Mouse (Mus musculus): Measurements from ENCODE around the gene Ppp1r10. TPM values are rescaled to one million over a fixed set of nuclear protein-coding genes. Genes with fewer than 3 reads are reported as not detected.

Gene Ppp1r10
- polyA plus RNA-seq, 1 experiment, result 33.1 TPM

- H3K27me3 ChIP-seq (ENCODE audit: control insufficient read depth, insufficient read depth, insufficient read length), result no peaks in the 10 kb centered on the region
- H3K79me2 ChIP-seq (ENCODE audit: control insufficient read depth, insufficient read depth), result peaks cover 14% of the 10 kb centered on the region
- H3K36me3 ChIP-seq (ENCODE audit: control insufficient read depth, insufficient read depth), result peaks cover 10% of the 10 kb centered on the region
- H3K79me3 ChIP-seq (ENCODE audit: low read depth), result peaks cover 4% of the 10 kb centered on the region
- TF ChIP-seq USF1 (IDR thresholded peaks at IDR 0.05; ENCODE audit: low read depth) (no peak), MAX (IDR thresholded peaks at IDR 0.05) (no peak), MYOG (IDR thresholded peaks at IDR 0.05; ENCODE audit: control insufficient read depth, extremely low read depth, insufficient read length) (no peak), CEBPB (IDR thresholded peaks at IDR 0.05; ENCODE audit: low read depth) (no peak), FOSL1 (IDR thresholded peaks at IDR 0.05; ENCODE audit: insufficient read depth, low read length, poor library complexity, severe bottlenecking) (no peak), MYOD1 (IDR thresholded peaks at IDR 0.05; ENCODE audit: control insufficient read depth, insufficient read length, low read depth) (no peak), CTCF (IDR thresholded peaks at IDR 0.05; ENCODE audit: control insufficient read depth, insufficient read depth, insufficient read length) (no peak)
- no peak overlapping the region for H3K4me3 ChIP-seq (ENCODE audit: insufficient read depth, poor library complexity, severe bottlenecking)
- no peak overlapping the region for H3ac ChIP-seq (ENCODE audit: control insufficient read depth, insufficient read length, low read depth)
Observed at GRCm38 (mm10) chr17:35900636-35901035, 15.6 kb upstream of the Ppp1r10 start.

GRCm38 (mm10) chr17:35903343-35903991 lies 12.8 kb upstream of the Ppp1r10 start:
- Histone ChIP-seq H3ac (ENCODE audit: control insufficient read depth, insufficient read length, low read depth) (no peak overlapping the region), H3K36me3 (ENCODE audit: control insufficient read depth, insufficient read depth) (peaks cover 19% of the 10 kb centered on the region), H3K27me3 (ENCODE audit: control insufficient read depth, insufficient read depth, insufficient read length) (no peaks in the 10 kb centered on the region), H3K79me3 (ENCODE audit: low read depth) (no peaks in the 10 kb centered on the region), H3K4me3 (ENCODE audit: insufficient read depth, poor library complexity, severe bottlenecking) (no peak overlapping the region), H3K79me2 (ENCODE audit: control insufficient read depth, insufficient read depth) (peaks cover 1% of the 10 kb centered on the region)
- TF ChIP-seq MYOD1 (IDR thresholded peaks at IDR 0.05; ENCODE audit: control insufficient read depth, insufficient read length, low read depth), result no peak
- TF ChIP-seq MAX (IDR thresholded peaks at IDR 0.05), result no peak
- TF ChIP-seq MYOG (IDR thresholded peaks at IDR 0.05; ENCODE audit: control insufficient read depth, extremely low read depth, insufficient read length), result no peak
- no peak for TF ChIP-seq CEBPB (IDR thresholded peaks at IDR 0.05; ENCODE audit: low read depth)
- no peak for TF ChIP-seq USF1 (IDR thresholded peaks at IDR 0.05; ENCODE audit: low read depth)
- no peak for TF ChIP-seq CTCF (IDR thresholded peaks at IDR 0.05; ENCODE audit: control insufficient read depth, insufficient read depth, insufficient read length)
- no peak for TF ChIP-seq FOSL1 (IDR thresholded peaks at IDR 0.05; ENCODE audit: insufficient read depth, low read length, poor library complexity, severe bottlenecking)

DNA sequence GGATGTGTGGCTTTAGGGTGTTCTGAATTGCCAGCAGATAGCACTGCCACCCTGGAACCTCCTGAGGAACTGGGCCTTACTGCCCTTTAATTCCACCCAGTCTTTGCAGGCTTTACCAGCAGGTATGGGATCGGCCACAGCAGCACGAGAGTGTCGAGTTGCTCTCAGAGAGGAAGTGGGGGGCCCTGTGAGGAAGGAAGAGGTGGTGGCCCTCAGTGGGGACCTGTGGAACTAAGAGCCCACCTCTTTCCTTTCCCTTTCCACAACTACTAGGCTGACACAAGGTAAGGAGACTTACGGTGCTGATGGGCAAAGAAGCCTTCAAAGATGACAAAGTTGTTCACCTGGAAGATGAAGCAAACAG lies 12.3 kb upstream of the Ppp1r10 start:
- Histone ChIP-seq H3K36me3 (ENCODE audit: control insufficient read depth, insufficient read depth) (peaks cover 19% of the 10 kb centered on the region), H3K4me3 (ENCODE audit: insufficient read depth, poor library complexity, severe bottlenecking) (no peak overlapping the region), H3K27me3 (ENCODE audit: control insufficient read depth, insufficient read depth, insufficient read length) (no peaks in the 10 kb centered on the region), H3K79me3 (ENCODE audit: low read depth) (peaks cover 3% of the 10 kb centered on the region), H3ac (ENCODE audit: control insufficient read depth, insufficient read length, low read depth) (no peak overlapping the region), H3K79me2 (ENCODE audit: control insufficient read depth, insufficient read depth) (peaks cover 6% of the 10 kb centered on the region)
- TF ChIP-seq CEBPB (IDR thresholded peaks at IDR 0.05; ENCODE audit: low read depth) (no peak), USF1 (IDR thresholded peaks at IDR 0.05; ENCODE audit: low read depth) (no peak), MYOD1 (IDR thresholded peaks at IDR 0.05; ENCODE audit: control insufficient read depth, insufficient read length, low read depth) (no peak), FOSL1 (IDR thresholded peaks at IDR 0.05; ENCODE audit: insufficient read depth, low read length, poor library complexity, severe bottlenecking) (no peak), MYOG (IDR thresholded peaks at IDR 0.05; ENCODE audit: control insufficient read depth, extremely low read depth, insufficient read length) (no peak), CTCF (IDR thresholded peaks at IDR 0.05; ENCODE audit: control insufficient read depth, insufficient read depth, insufficient read length) (no peak), MAX (IDR thresholded peaks at IDR 0.05) (no peak)

GRCm38 (mm10) chr17:35905587-35905986 lies 10.6 kb upstream of the Ppp1r10 start:
- Histone ChIP-seq H3K36me3 (ENCODE audit: control insufficient read depth, insufficient read depth) (peaks cover 19% of the 10 kb centered on the region), H3K27me3 (ENCODE audit: control insufficient read depth, insufficient read depth, insufficient read length) (no peaks in the 10 kb centered on the region), H3K4me3 (ENCODE audit: insufficient read depth, poor library complexity, severe bottlenecking) (no peak overlapping the region), H3ac (ENCODE audit: control insufficient read depth, insufficient read length, low read depth) (no peak overlapping the region), H3K79me3 (ENCODE audit: low read depth) (peaks cover 6% of the 10 kb centered on the region), H3K79me2 (ENCODE audit: control insufficient read depth, insufficient read depth) (peaks cover 18% of the 10 kb centered on the region)
- TF ChIP-seq MYOG (IDR thresholded peaks at IDR 0.05; ENCODE audit: control insufficient read depth, extremely low read depth, insufficient read length), result no peak
- TF ChIP-seq MAX (IDR thresholded peaks at IDR 0.05), result no peak
- no peak for TF ChIP-seq FOSL1 (IDR thresholded peaks at IDR 0.05; ENCODE audit: insufficient read depth, low read length, poor library complexity, severe bottlenecking)

- peaks cover 36% of the 10 kb centered on the region for H3K36me3 ChIP-seq (ENCODE audit: control insufficient read depth, insufficient read depth)
- no peak overlapping the region for H3ac ChIP-seq (ENCODE audit: control insufficient read depth, insufficient read length, low read depth)
- H3K79me2 ChIP-seq (ENCODE audit: control insufficient read depth, insufficient read depth), result peaks cover 33% of the 10 kb centered on the region
- TF ChIP-seq USF1 (IDR thresholded peaks at IDR 0.05; ENCODE audit: low read depth), result no peak
- TF ChIP-seq MYOD1 (IDR thresholded peaks at IDR 0.05; ENCODE audit: control insufficient read depth, insufficient read length, low read depth), result no peak
- no peak for TF ChIP-seq MYOG (IDR thresholded peaks at IDR 0.05; ENCODE audit: control insufficient read depth, extremely low read depth, insufficient read length)
- no peak for TF ChIP-seq MAX (IDR thresholded peaks at IDR 0.05)
- no peak for TF ChIP-seq FOSL1 (IDR thresholded peaks at IDR 0.05; ENCODE audit: insufficient read depth, low read length, poor library complexity, severe bottlenecking)
- no peak for TF ChIP-seq CEBPB (IDR thresholded peaks at IDR 0.05; ENCODE audit: low read depth)
- no peak for TF ChIP-seq CTCF (IDR thresholded peaks at IDR 0.05; ENCODE audit: control insufficient read depth, insufficient read depth, insufficient read length)
- H3K4me3 ChIP-seq (ENCODE audit: insufficient read depth, poor library complexity, severe bottlenecking), result no peak overlapping the region
- H3K27me3 ChIP-seq (ENCODE audit: control insufficient read depth, insufficient read depth, insufficient read length), result no peaks in the 10 kb centered on the region
- peaks cover 7% of the 10 kb centered on the region for H3K79me3 ChIP-seq (ENCODE audit: low read depth)
Observed at GRCm38 (mm10) chr17:35907609-35908008, 8.6 kb upstream of the Ppp1r10 start.
